ENCODE assay signal across 8 mouse cellular contexts in the genomic region with DNA sequence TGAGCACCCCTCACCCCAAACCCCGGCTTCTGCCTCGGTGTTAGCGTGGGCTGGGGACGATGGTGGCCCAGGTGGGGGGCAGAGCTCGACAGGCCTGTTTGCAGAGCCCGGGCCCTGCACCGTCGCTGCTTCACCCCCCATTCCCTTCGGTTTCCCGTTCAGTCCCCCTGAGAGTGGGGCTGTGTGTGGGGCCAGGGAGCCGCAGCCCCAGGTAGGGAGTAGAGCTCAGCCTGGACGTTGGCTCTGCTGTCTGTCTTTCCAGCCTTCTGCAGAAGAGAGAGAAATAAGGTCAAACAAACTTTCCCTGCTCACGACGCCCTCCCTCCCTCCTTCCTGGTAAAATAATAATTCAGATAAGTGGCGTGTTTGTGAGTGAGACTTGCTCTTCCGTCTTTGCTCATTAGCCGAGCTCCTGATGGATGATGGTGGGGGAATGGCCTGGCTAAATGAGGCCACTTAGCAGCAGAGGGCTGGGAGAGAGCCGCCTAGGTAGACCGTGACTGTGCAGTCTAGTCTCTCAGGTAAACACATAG. TPM values are rescaled to one million over a fixed set of nuclear protein-coding genes. Genes with fewer than 3 reads are reported as not detected.
DNase-seq lines count a peak whose midpoint lies in the region; ATAC-seq lines count a peak whose summit lies in the region.

No protein-coding gene starts in this region.

- peak; percentile 23 for DNase-seq in right cerebral cortex, adult 18-20 months
- DNase-seq in right cerebral cortex, postnatal 36 days (ENCODE audit: low spot score in 2 of 2), result no peak
- peak; percentile 51 to 59 for DNase-seq in cerebellum, postnatal 14 days
- peak; percentile 32 for DNase-seq in gastrocnemius, postnatal 10 days
- peak; percentile 84 for DNase-seq in intestine, embryonic 14.5 days (ENCODE audit: low spot score)
- peak; percentile 5 to 23 for DNase-seq in natural killer cell, adult 2 months (ENCODE audit: low spot score in 2 of 2)
- DNase-seq in testis, postnatal 14 days (ENCODE audit: low spot score), result peak; percentile 53

- H3K36me3 ChIP-seq in intestine, embryonic 14.5 days (ENCODE audit: control insufficient read depth, insufficient read depth, low read length), result no peaks in the 10 kb centered on the region
- peaks cover 21% of the 10 kb centered on the region for H3K36me3 ChIP-seq in liver, embryonic 15.5 days (replicated peaks)

- 0 out of 2 replicates have a peak, but pooled peaks cover 9% of the 10 kb centered on the region for H3K4me1 ChIP-seq in intestine, embryonic 14.5 days (replicated peaks; ENCODE audit: control insufficient read depth, insufficient read depth, low read length)
- H3K4me1 ChIP-seq in liver, embryonic 15.5 days (replicated peaks), result peaks cover 58% of the 10 kb centered on the region

- H3K4me3 ChIP-seq in intestine, embryonic 14.5 days (ENCODE audit: low read depth, low read length), result peak overlapping the region; percentile 71
- peak overlapping the region; percentile 95 for H3K4me3 ChIP-seq in liver, embryonic 15.5 days (replicated peaks)

- no peaks in the 10 kb centered on the region for H3K27me3 ChIP-seq in intestine, embryonic 14.5 days (replicated peaks; ENCODE audit: control insufficient read depth, insufficient read depth, low read length)
- H3K27me3 ChIP-seq in liver, embryonic 15.5 days, result no peaks in the 10 kb centered on the region

- H3K9me3 ChIP-seq in intestine, embryonic 14.5 days (ENCODE audit: control insufficient read depth, low read length), result no peaks in the 10 kb centered on the region
- no peaks in the 10 kb centered on the region for H3K9me3 ChIP-seq in liver, embryonic 15.5 days (replicated peaks)

- WGBS in intestine, embryonic 14.5 days, result under 1% methylated on average over 19 of the region's 19 CpGs
- 1% methylated on average over 19 of the region's 19 CpGs for WGBS in liver, embryonic 15.5 days (ENCODE audit: insufficient replicate concordance)

- peak overlapping the region; percentile 72 for H3K4me2 ChIP-seq in intestine, embryonic 14.5 days (ENCODE audit: low read length)
- H3K4me2 ChIP-seq in liver, embryonic 15.5 days, result peak overlapping the region; percentile 99

- ATAC-seq in intestine, embryonic 14.5 days (replicated peaks; ENCODE audit: low FRiP score, low TSS enrichment, low read depth), result peak; percentile 67
- ATAC-seq in liver, embryonic 15.5 days (ENCODE audit: insufficient read depth), result peak; percentile 79

- H3K9ac ChIP-seq in intestine, embryonic 14.5 days (ENCODE audit: low read length), result peak overlapping the region; percentile 88
- H3K9ac ChIP-seq in liver, embryonic 15.5 days, result peak overlapping the region; percentile 99

- H3K27ac ChIP-seq in intestine, embryonic 14.5 days (ENCODE audit: low read depth), result peak overlapping the region; percentile 89
- peak overlapping the region; percentile 98 for H3K27ac ChIP-seq in liver, embryonic 15.5 days (replicated peaks)

RNA-seq across cellular contexts. Expression of a gene that starts 0.7 kb away (rescaled TPM):
- 10 to 100 TPM; 13.5 to 17.0 TPM for total RNA-seq in gastrocnemius, postnatal 10 days (2021)
- polyA plus RNA-seq in intestine, embryonic 14.5 days (2014; fragmentation: Nextera tagmentation; extraction: Ambion mirVana), result 31.6 and 37.0 TPM in 2 replicates
- polyA plus RNA-seq in liver, embryonic 15.5 days (2015; fragmentation: Nextera tagmentation; extraction: Ambion mirVana), result 36.9 and 37.3 TPM in 2 replicates

Comparison
In these comparisons a context has a peak if more than half of its experiments do, and no peak if none do; other contexts are left out.
1. DNase-seq: peak in right cerebral cortex, adult 18-20 months (single experiment), cerebellum, postnatal 14 days (2 of 2), gastrocnemius, postnatal 10 days (single experiment), intestine, embryonic 14.5 days (single experiment), natural killer cell, adult 2 months (2 of 2) and testis, postnatal 14 days (single experiment); none in right cerebral cortex, postnatal 36 days (0 of 2).